Mouse (Mus musculus) thymus, adult 2 months (tissue): ENCODE measurements around the gene Asb16.

Experiments
- CTCF ChIP-seq: fragments of 200-500 bp; IDR thresholded peaks from 2 replicates; pipeline ENCODE4 v1.5.1; 2012; ENCODE audit warnings: mild to moderate bottlenecking, control low read depth, low read length, moderate library complexity, borderline replicate concordance; ENCODE audit not compliant: control insufficient read depth, poor library complexity, insufficient read depth; ENCODE audit errors: extremely low read depth
- POLR2A ChIP-seq: fragments of 200-500 bp; IDR thresholded peaks from 2 replicates; pipeline ENCODE4 v1.6.1; 2012; ENCODE audit warnings: mild to moderate bottlenecking, low read length, control low read depth, moderate library complexity; ENCODE audit not compliant: control insufficient read depth, poor library complexity, insufficient read depth; ENCODE audit errors: extremely low read depth

DNA sequence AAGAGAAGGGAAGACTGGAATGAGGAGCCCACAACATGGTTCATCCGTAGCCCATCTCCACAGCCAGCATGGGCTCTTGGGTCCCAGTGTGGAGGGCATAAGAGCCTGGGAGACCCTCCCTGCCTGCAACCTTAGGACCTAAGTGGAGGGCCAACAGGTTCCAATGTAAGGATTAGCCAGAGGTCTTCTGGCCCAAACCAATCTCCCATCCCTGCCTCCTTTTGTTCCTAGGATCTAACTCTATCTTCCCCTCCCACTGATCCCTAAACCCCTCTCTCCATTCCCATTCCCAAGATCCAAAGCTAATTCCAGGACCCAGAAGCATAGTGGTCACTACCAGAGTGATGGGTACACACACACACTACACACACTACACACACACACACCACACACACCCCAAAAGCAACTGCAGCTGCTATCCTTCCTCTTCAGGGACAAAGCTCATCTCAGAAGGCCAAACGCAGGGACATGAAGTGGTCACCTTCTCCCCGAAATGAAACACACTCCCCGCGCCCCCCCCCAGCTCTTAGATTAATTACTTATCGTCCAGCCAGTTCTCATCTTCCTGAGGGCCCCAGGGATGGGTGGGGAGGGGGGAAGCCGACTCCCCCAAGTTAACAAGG lies 39.8 kb upstream of the Asb16 start:
- TF ChIP-seq POLR2A (no peak), CTCF (no peak)
